Mouse (Mus musculus) retina, embryonic 14.5 days (tissue): ENCODE results near the gene Manbal.
"Not testable (repeated sequence)": the region's sequence is repeated elsewhere in the genome, so short reads cannot be mapped to it uniquely, and the experiment has no call there.

Source experiments
- DNase-seq: peaks from one replicate; pipeline ENCODE4 v3.0.0-alpha.2; 2015; ENCODE audit warnings: low spot score

Manbal gene

GRCm38 (mm10) chr2:157367991-157368390 is 597 bp downstream of the Manbal start:
- DNase-seq, result no peak

- no peak for DNase-seq
These were observed 4.3 kb downstream of the Manbal start for GRCm38 (mm10) chr2:157371696-157372095.

- no peak for DNase-seq
These were observed 6.3 kb downstream of the Manbal start for GRCm38 (mm10) chr2:157373681-157374080.

GRCm38 (mm10) chr2:157375051-157375450 is 7.7 kb downstream of the Manbal start:
- no peak for DNase-seq

GRCm38 (mm10) chr2:157375794-157376757 is 8.7 kb downstream of the Manbal start:
- DNase-seq, result peak; percentile 21

- no peak for DNase-seq
These were observed 9.6 kb downstream of the Manbal start for GRCm38 (mm10) chr2:157376995-157377394.

- peak; percentile 14 for DNase-seq
These were observed 17.4 kb downstream of the Manbal start for GRCm38 (mm10) chr2:157384836-157385235.

GRCm38 (mm10) chr2:157388901-157389590 is 21.7 kb downstream of the Manbal start:
- DNase-seq, result not testable (repeated sequence)

GRCm38 (mm10) chr2:157389591-157389921 is 22.2 kb downstream of the Manbal start:
- no peak for DNase-seq

- DNase-seq, result no peak
These were observed 24.9 kb downstream of the Manbal start for GRCm38 (mm10) chr2:157392331-157392730.

GRCm38 (mm10) chr2:157393549-157393948 is 26.2 kb downstream of the Manbal start:
- DNase-seq, result no peak

GRCm38 (mm10) chr2:157394868-157395267 is 27.5 kb downstream of the Manbal start:
- DNase-seq, result no peak

- DNase-seq, result no peak
These were observed 28.0 kb downstream of the Manbal start for GRCm38 (mm10) chr2:157395371-157395770.

GRCm38 (mm10) chr2:157395960-157396359 is 28.6 kb downstream of the Manbal start:
- DNase-seq, result no peak

- no peak for DNase-seq
These were observed 30.0 kb downstream of the Manbal start for GRCm38 (mm10) chr2:157397376-157397775.

GRCm38 (mm10) chr2:157398539-157398938 is 31.1 kb downstream of the Manbal start:
- no peak for DNase-seq

- no peak for DNase-seq
These were observed 32.4 kb downstream of the Manbal start for GRCm38 (mm10) chr2:157399797-157400196.

GRCm38 (mm10) chr2:157400491-157400890 is 33.1 kb downstream of the Manbal start:
- no peak for DNase-seq

GRCm38 (mm10) chr2:157401261-157401660 is 33.9 kb downstream of the Manbal start:
- no peak for DNase-seq

- no peak for DNase-seq
These were observed 40.2 kb downstream of the Manbal start for GRCm38 (mm10) chr2:157407596-157407995.

- no peak for DNase-seq
These were observed 42.6 kb downstream of the Manbal start for GRCm38 (mm10) chr2:157409793-157410533.

GRCm38 (mm10) chr2:157411151-157411693 is 43.8 kb downstream of the Manbal start:
- DNase-seq, result no peak
